Mouse (Mus musculus): Measurements from ENCODE around the gene Lmln.
"Not testable (repeated sequence)": the region's sequence is repeated elsewhere in the genome, so short reads cannot be mapped to it uniquely, and the experiment has no call there.

Lmln gene

GRCm38 (mm10) chr16:33062024-33062681 is at the start of gene Lmln:
TSS of gene Lmln (plus strand) at chr16:33062521.
- DNase-seq (ENCODE audit: low spot score), result peak; percentile 97

- no peak for DNase-seq (ENCODE audit: low spot score)
Observed at GRCm38 (mm10) chr16:33013801-33014200, 48.5 kb upstream of the Lmln start.

- no peak for DNase-seq (ENCODE audit: low spot score)
Observed at GRCm38 (mm10) chr16:33014921-33015320, 47.4 kb upstream of the Lmln start.

- no peak for DNase-seq (ENCODE audit: low spot score)
Observed at GRCm38 (mm10) chr16:33015396-33015907, 46.9 kb upstream of the Lmln start.

GRCm38 (mm10) chr16:33015986-33016385 is 46.3 kb upstream of the Lmln start:
- no peak for DNase-seq (ENCODE audit: low spot score)

- no peak for DNase-seq (ENCODE audit: low spot score)
Observed at GRCm38 (mm10) chr16:33017677-33018349, 44.5 kb upstream of the Lmln start.

GRCm38 (mm10) chr16:33019117-33019770 is 43.1 kb upstream of the Lmln start:
- DNase-seq (ENCODE audit: low spot score), result no peak

- DNase-seq (ENCODE audit: low spot score), result no peak
Observed at GRCm38 (mm10) chr16:33021381-33021780, 40.9 kb upstream of the Lmln start.

GRCm38 (mm10) chr16:33023750-33024149 is 38.6 kb upstream of the Lmln start:
- DNase-seq (ENCODE audit: low spot score), result peak; percentile 92

GRCm38 (mm10) chr16:33024456-33025104 is 37.7 kb upstream of the Lmln start:
- no peak for DNase-seq (ENCODE audit: low spot score)

GRCm38 (mm10) chr16:33026357-33026756 is 36.0 kb upstream of the Lmln start:
- DNase-seq (ENCODE audit: low spot score), result no peak

- no peak for DNase-seq (ENCODE audit: low spot score)
Observed at GRCm38 (mm10) chr16:33036006-33036405, 26.3 kb upstream of the Lmln start.

- no peak for DNase-seq (ENCODE audit: low spot score)
Observed at GRCm38 (mm10) chr16:33042682-33043081, 19.6 kb upstream of the Lmln start.

- DNase-seq (ENCODE audit: low spot score), result no peak
Observed at GRCm38 (mm10) chr16:33043268-33043667, 19.1 kb upstream of the Lmln start.

- DNase-seq (ENCODE audit: low spot score), result no peak
Observed at GRCm38 (mm10) chr16:33048004-33048403, 14.3 kb upstream of the Lmln start.

- no peak for DNase-seq (ENCODE audit: low spot score)
Observed at GRCm38 (mm10) chr16:33048686-33049085, 13.6 kb upstream of the Lmln start.

- DNase-seq (ENCODE audit: low spot score), result no peak
Observed at GRCm38 (mm10) chr16:33049809-33050208, 12.5 kb upstream of the Lmln start.

- DNase-seq (ENCODE audit: low spot score), result no peak
Observed at GRCm38 (mm10) chr16:33053141-33053540, 9.2 kb upstream of the Lmln start.

GRCm38 (mm10) chr16:33054927-33055326 is 7.4 kb upstream of the Lmln start:
- not testable (repeated sequence) for DNase-seq (ENCODE audit: low spot score)

GRCm38 (mm10) chr16:33055655-33056054 is 6.7 kb upstream of the Lmln start:
- DNase-seq (ENCODE audit: low spot score), result no peak

- DNase-seq (ENCODE audit: low spot score), result peak; percentile 92
Observed at GRCm38 (mm10) chr16:33056095-33056785, 6.1 kb upstream of the Lmln start, which contains the start of the genes Iqcg and Rpl35a. TSS of gene Iqcg (minus strand) at chr16:33056218. TSS of gene Rpl35a (plus strand) at chr16:33056453.

GRCm38 (mm10) chr16:33056786-33057185 is 5.5 kb upstream of the Lmln start:
- DNase-seq (ENCODE audit: low spot score), result peak; percentile 28
